ENCODE assay signal across 15 mouse cellular contexts in genomic region chr9:20712934-20713477, GRCm38 (mm10). TPM values are rescaled to one million over a fixed set of nuclear protein-coding genes. Genes with fewer than 3 reads are reported as not detected.
A peak's percentile ranks its signal among the peaks of the same experiment; 100 is the strongest.
DNase-seq lines count a peak whose midpoint lies in the region; ATAC-seq and TF ChIP-seq lines count a peak whose summit lies in the region.
"Had no signal": no experiment of that assay in that cellular context is flagged by ENCODE, and none has a peak within 500 bp of the region (broad histone marks: within the 10 kb centered on the region; RNA-seq: fewer than 3 reads in every experiment).

No protein-coding gene starts in this region.

- TF ChIP-seq CTCF in left cerebral cortex, adult 2 months (IDR thresholded peaks at IDR 0.05): no peak

- H3K4me1 ChIP-seq in forebrain, embryonic 14.5 days (ENCODE audit: control insufficient read depth, insufficient read depth, low read length): peaks cover 3% of the 10 kb centered on the region; the same call in 1 of the 2 replicates
- peaks cover 8% of the 10 kb centered on the region for H3K4me1 ChIP-seq in hindbrain, embryonic 16.5 days (ENCODE audit: control insufficient read depth, insufficient read depth, low read depth, low read length)
- H3K4me1 ChIP-seq in neural tube, embryonic 12.5 days: peaks cover 10% of the 10 kb centered on the region
- no peaks in the 10 kb centered on the region for H3K4me1 ChIP-seq in intestine, embryonic 16.5 days (ENCODE audit: control insufficient read depth, insufficient read depth, low read length)
- H3K4me1 ChIP-seq: limb, embryonic 15.5 days had no signal

- no peaks in the 10 kb centered on the region for H3K36me3 ChIP-seq in forebrain, embryonic 14.5 days (ENCODE audit: control insufficient read depth, insufficient read depth, low read length)
- H3K36me3 ChIP-seq in hindbrain, embryonic 16.5 days (ENCODE audit: control insufficient read depth, insufficient read depth, low read length): peaks cover 4% of the 10 kb centered on the region; the same call in 1 of the 2 replicates
- H3K36me3 ChIP-seq in neural tube, embryonic 12.5 days: 0 out of 2 replicates have a peak, but pooled peaks cover 4% of the 10 kb centered on the region
- no peaks in the 10 kb centered on the region for H3K36me3 ChIP-seq in intestine, embryonic 16.5 days (ENCODE audit: control insufficient read depth, insufficient read depth, low read length)
- H3K36me3 ChIP-seq: limb, embryonic 15.5 days had no signal

- no peaks in the 10 kb centered on the region for H3K9me3 ChIP-seq in forebrain, embryonic 14.5 days (replicated peaks; ENCODE audit: control insufficient read depth, low read length)
- H3K9me3 ChIP-seq in hindbrain, embryonic 16.5 days (ENCODE audit: control insufficient read depth, low read length): no peaks in the 10 kb centered on the region
- no peaks in the 10 kb centered on the region for H3K9me3 ChIP-seq in neural tube, embryonic 12.5 days
- no peaks in the 10 kb centered on the region for H3K9me3 ChIP-seq in intestine, embryonic 16.5 days (ENCODE audit: control insufficient read depth, low read length)
- H3K9me3 ChIP-seq: limb, embryonic 15.5 days had no signal

- H3K4me3 ChIP-seq in left cerebral cortex, adult 2 months: no peak overlapping the region
- H3K4me3 ChIP-seq in forebrain, embryonic 14.5 days (ENCODE audit: low read depth, low read length): no peak overlapping the region
- no peak overlapping the region for H3K4me3 ChIP-seq in hindbrain, embryonic 16.5 days (ENCODE audit: low read length)
- H3K4me3 ChIP-seq in neural tube, embryonic 12.5 days: no peak overlapping the region
- H3K4me3 ChIP-seq in intestine, embryonic 16.5 days (ENCODE audit: low read length): no peak overlapping the region
- H3K4me3 ChIP-seq: limb, embryonic 15.5 days had no signal

- H3K27me3 ChIP-seq in forebrain, embryonic 14.5 days (replicated peaks; ENCODE audit: control insufficient read depth, insufficient read depth, low read length): no peaks in the 10 kb centered on the region
- no peaks in the 10 kb centered on the region for H3K27me3 ChIP-seq in hindbrain, embryonic 16.5 days (replicated peaks; ENCODE audit: control insufficient read depth, insufficient read depth, low read length)
- H3K27me3 ChIP-seq in neural tube, embryonic 12.5 days (replicated peaks): no peaks in the 10 kb centered on the region
- no peaks in the 10 kb centered on the region for H3K27me3 ChIP-seq in intestine, embryonic 16.5 days (replicated peaks; ENCODE audit: control insufficient read depth, insufficient read depth, low read length)
- H3K27me3 ChIP-seq: limb, embryonic 15.5 days had no signal

- WGBS in forebrain, embryonic 14.5 days: 56% methylated on average over 5 of the region's 5 CpGs
- WGBS in hindbrain, embryonic 16.5 days: 44% methylated on average over 5 of the region's 5 CpGs
- WGBS in neural tube, embryonic 12.5 days: 64% methylated on average over 5 of the region's 5 CpGs
- 63% methylated on average over 5 of the region's 5 CpGs for WGBS in intestine, embryonic 16.5 days

- intact Hi-C loops in left cerebral cortex, adult 2 months (cut with DNase I): no loop called here
- intact Hi-C loops in left cerebral cortex, postnatal 36 days (cut with DNase I): no loop called here

- peak overlapping the region; percentile 69 for H3K27ac ChIP-seq in left cerebral cortex, adult 2 months
- peak overlapping the region; percentile 88 for H3K27ac ChIP-seq in forebrain, embryonic 14.5 days (ENCODE audit: low read depth, low read length)
- peak overlapping the region; percentile 7 for H3K27ac ChIP-seq in hindbrain, embryonic 16.5 days (ENCODE audit: low read depth, low read length)
- H3K27ac ChIP-seq in neural tube, embryonic 12.5 days: peak overlapping the region; percentile 65
- H3K27ac ChIP-seq in intestine, embryonic 16.5 days (ENCODE audit: low read length): no peak overlapping the region
- H3K27ac ChIP-seq: limb, embryonic 15.5 days had no signal

- peak; percentile 64 for ATAC-seq in forebrain, embryonic 14.5 days
- ATAC-seq in hindbrain, embryonic 16.5 days: peak; percentile 57
- peak; percentile 48 for ATAC-seq in neural tube, embryonic 12.5 days (ENCODE audit: low FRiP score, low read depth)
- no peak for ATAC-seq in intestine, embryonic 16.5 days
- ATAC-seq: intestine, postnatal 0 days had no signal

- no peak for DNase-seq in left cerebral cortex, adult 2 months (ENCODE audit: extremely low spot score in 1 of 2, low spot score in 2 of 2)
- DNase-seq in left cerebral cortex, postnatal 36 days (ENCODE audit: low spot score in 2 of 2): no peak
- DNase-seq in forebrain, embryonic 14.5 days (ENCODE audit: low spot score): no peak
- DNase-seq in thymus, postnatal 36 days: no peak
- no peak for DNase-seq in thymus, postnatal 10 days (ENCODE audit: low spot score in 2 of 2)
- DNase-seq: adrenal gland, postnatal 10 days; B cell, adult 2 months; heart, postnatal 10 days; kidney, postnatal 25 days; lung, embryonic 14.5 days had no signal

- H3K4me2 ChIP-seq in forebrain, embryonic 14.5 days (ENCODE audit: low read length): no peak overlapping the region
- H3K4me2 ChIP-seq in hindbrain, embryonic 16.5 days (ENCODE audit: low read length): no peak overlapping the region
- peak overlapping the region; percentile 3 for H3K4me2 ChIP-seq in neural tube, embryonic 12.5 days (replicated peaks)
- H3K4me2 ChIP-seq in intestine, embryonic 16.5 days (ENCODE audit: low read depth, low read length): no peak overlapping the region
- H3K4me2 ChIP-seq: limb, embryonic 15.5 days; lung, embryonic 14.5 days had no signal

- peak overlapping the region; percentile 46; the same call in 1 of the 2 replicates for H3K9ac ChIP-seq in forebrain, embryonic 14.5 days (ENCODE audit: low read length)
- peak overlapping the region; percentile 10; the same call in 1 of the 2 replicates for H3K9ac ChIP-seq in hindbrain, embryonic 16.5 days (ENCODE audit: low read depth, low read length)
- H3K9ac ChIP-seq in neural tube, embryonic 12.5 days: no peak overlapping the region
- no peak overlapping the region for H3K9ac ChIP-seq in intestine, embryonic 16.5 days (ENCODE audit: low read depth, low read length)
- H3K9ac ChIP-seq: limb, embryonic 15.5 days; lung, embryonic 14.5 days had no signal

RNA-seq across cellular contexts. Expression of gene Olfm2, which starts 33.1 kb away (rescaled TPM):
- total RNA-seq in left cerebral cortex, adult 2 months (2021): 100 to 1,000 TPM; 152 TPM
- total RNA-seq in left cerebral cortex, postnatal 36 days (2021): 100 to 1,000 TPM; 160 to 193 TPM
- polyA plus RNA-seq in forebrain, embryonic 14.5 days (2014; fragmentation: Nextera tagmentation; extraction: Ambion mirVana): 88.7 and 113 TPM in 2 replicates
- 250 and 269 TPM in 2 replicates for polyA plus RNA-seq in hindbrain, embryonic 16.5 days (2015; fragmentation: Nextera tagmentation; extraction: Ambion mirVana)
- 89.8 and 93.4 TPM in 2 replicates for polyA plus RNA-seq in neural tube, embryonic 12.5 days (2016; fragmentation: Nextera tagmentation; extraction: Ambion mirVana)
- 6.7 and 7.8 TPM in 2 replicates for polyA plus RNA-seq in intestine, embryonic 16.5 days (2015; fragmentation: Nextera tagmentation; extraction: Ambion mirVana)

Comparison
In these comparisons a context has a peak if more than half of its experiments do, and no peak if none do; other contexts are left out.
1. H3K9ac ChIP-seq: peak in forebrain, embryonic 14.5 days (single experiment) and hindbrain, embryonic 16.5 days (single experiment); none in neural tube, embryonic 12.5 days (single experiment) and intestine, embryonic 16.5 days (single experiment).
2. RNA of gene Olfm2, which starts 33.1 kb away (polyA plus RNA-seq): 250 to 269 TPM in hindbrain, embryonic 16.5 days, 89.8 to 93.4 TPM in neural tube, embryonic 12.5 days and 88.7 to 113 TPM in forebrain, embryonic 14.5 days; 6.7 to 7.8 TPM in intestine, embryonic 16.5 days; every median in the first group is over 10 times any median in the second.